Mouse (Mus musculus) cerebellum, adult (tissue): ENCODE data around the gene Olfr49.

Experiments
- ATAC-seq: cut with Nextera tagmentation; 2 replicates; pipeline ENCODE4 v1.9.2; 2017; ENCODE audit warnings: mild to moderate bottlenecking, moderate library complexity, mixed read lengths; ENCODE audit not compliant: insufficient number of reproducible peaks, low FRiP score, low TSS enrichment

The Olfr49 gene

DNA sequence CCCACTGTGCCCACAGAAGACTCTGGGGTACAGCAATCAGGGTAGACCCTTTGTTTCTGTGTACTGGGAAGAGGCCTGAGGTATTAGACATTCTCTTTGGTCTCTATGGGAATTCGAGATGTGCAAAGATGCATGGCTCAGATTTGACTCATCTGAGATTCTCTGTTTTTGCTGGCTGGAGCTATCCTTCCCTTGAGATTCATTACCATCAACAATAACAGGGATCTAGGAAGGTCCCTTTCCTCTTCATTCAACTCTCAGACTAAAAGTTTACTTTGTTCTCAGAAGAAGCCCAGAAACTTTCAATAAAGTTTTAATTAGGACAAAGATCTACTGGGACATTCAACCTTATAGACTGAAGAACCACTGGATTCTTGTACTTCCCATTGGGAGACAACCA is at the start of gene Olfr49:
Gene Olfr49, minus strand, starts transcription at position 101 of the 400 bp plus-strand sequence.
- ATAC-seq: no peak

DNA sequence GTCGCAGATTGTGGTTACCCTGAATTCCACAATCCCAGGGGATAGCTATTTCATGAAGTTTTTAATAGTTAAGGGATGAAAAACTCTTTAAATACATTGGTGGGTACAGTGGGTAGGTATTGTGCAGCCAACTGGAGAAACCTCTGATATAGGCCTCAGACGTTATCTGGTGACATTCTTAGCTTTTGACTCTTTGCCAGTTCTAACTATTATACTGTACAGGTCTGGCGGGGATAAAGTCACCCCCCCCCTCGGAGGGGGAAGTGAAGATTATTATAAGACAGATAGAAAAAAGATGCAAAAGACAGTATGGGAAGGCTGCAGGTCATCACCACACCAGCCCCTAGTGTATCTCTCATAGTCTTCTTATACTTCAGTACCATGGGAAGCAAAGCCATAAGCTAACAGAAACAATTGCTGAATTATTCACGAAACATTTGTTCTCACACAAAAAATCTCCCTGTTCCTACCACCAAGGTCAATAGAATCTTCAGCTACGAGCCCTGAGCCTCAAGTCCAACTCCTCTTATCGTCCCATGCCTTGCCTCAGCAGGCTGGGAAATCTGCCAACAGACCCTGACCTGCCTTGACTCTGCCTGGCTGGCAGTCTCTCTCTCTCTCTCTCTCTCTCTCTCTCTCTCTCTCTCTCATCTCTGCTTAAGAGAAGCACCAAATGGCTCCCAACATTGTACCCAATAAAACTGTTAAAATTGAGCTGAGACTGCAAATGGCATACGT is 48.9 kb upstream of the Olfr49 start:
- ATAC-seq: no peak

DNA sequence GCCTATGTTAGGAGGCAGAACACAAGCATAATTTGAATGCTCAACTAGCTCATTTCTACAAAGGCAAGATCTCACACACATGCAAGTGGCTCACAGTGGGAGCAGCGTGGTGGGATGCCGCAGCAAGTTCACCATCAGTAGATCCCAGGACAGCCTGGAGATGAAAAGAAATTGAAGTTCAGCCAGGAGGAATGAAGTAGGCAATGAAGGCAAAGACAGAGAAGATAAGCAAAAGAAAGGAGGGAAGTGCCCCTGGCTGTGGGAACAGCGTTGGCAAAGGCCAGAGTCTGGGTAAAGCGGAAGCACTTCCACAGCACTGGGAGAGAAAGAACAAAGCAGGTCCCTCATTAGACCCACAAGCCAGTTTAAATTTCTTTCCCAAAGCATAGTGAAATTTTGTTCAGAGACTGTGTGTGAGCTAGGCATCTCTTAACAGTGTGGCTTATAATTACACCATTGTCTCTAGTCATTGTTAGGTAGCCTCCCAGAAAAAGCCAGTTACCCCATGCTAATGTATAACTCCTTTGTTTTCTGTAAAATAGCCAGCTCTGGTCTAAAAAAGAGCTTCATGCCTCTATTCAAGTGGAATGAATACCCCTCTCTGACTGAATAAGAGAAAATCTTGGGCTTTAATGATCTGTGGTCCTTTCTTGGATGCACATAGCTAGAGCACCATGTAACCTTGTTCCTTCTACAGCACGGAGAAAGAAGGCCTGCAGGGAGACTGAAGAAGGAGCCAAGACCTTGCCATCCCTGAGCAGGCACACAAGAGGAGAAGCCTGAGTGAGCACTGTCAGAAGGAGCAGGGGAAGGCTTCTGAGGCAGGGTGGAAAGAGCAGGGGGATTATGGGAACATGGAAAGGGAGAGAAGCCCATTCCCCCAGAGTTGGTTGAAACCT is 47.7 kb upstream of the Olfr49 start:
- ATAC-seq: no peak

DNA sequence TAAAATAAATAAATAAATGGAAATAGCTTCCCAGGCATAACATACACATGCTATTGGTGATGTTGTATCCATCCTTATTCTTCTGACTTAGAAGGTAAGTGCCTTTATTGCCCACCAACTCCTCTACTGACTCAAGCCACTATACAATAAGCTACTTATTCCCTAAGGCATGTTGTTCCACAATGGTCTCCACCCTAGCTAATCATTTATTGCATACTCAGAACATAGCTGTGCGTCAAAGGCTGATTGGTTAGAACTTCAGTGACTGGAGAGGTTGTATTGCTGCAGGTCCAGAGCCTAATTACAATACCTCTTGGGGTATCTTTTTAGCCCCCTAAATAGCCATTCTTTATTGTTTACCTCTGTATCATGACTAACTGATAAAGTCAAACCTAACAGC is 46.4 kb upstream of the Olfr49 start:
- ATAC-seq: no peak

DNA sequence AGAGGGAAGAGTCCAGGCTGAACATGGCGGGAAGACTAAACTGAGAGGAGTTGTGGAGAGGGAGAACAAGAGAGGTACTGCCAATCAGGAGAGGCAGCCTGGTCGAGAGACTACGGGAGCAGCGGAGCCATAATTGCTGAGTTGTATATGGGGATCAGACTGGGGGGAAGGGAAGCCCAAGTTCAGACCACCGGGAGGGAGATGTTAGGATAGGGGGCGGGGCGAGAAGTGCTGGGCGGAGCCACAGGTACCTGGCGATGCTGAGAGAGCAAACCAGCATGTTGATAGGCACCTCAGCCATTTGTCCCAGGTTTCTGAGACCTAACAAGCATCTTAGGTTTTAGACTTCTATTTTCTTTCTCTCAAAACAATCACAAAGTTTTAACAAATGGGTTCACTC is 44.5 kb upstream of the Olfr49 start:
- no peak for ATAC-seq

DNA sequence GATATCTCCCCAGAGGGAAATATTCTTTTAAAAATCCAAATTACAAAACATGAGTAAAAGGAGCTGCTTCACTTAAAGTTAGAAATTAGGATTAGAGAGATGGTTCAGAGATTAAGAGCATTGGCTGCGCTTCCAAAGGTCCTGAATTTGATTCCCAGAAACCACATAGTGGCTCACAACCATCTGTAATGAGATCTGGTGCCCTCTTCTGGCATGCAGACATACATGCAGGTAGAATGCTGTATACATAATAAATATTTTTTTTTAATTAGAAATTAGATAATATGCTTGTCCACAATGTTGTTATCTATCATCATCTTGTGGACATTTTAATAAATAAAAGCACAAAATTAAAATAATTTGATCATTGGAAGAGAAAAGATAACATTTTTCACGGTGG is 43.8 kb upstream of the Olfr49 start:
- no peak for ATAC-seq

DNA sequence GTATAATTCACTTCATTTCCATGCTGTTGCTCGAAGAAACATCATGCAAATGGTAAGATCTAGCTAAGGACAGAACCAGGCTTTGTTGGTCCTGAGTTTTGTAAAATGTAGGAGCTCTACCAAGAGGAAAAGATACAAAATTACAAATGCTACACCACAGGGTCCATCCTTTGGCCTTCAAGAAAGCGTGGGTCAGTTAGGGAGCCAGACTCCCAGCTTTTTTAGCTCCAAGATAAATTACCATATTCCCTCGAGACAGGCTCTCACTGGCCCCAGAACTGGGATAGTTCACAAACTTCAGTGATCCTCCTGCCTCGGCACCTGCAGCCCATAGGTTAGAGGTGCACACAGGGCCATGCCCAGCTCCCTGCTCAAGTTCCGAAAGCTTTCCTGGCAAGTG is 39.7 kb upstream of the Olfr49 start:
- no peak for ATAC-seq

DNA sequence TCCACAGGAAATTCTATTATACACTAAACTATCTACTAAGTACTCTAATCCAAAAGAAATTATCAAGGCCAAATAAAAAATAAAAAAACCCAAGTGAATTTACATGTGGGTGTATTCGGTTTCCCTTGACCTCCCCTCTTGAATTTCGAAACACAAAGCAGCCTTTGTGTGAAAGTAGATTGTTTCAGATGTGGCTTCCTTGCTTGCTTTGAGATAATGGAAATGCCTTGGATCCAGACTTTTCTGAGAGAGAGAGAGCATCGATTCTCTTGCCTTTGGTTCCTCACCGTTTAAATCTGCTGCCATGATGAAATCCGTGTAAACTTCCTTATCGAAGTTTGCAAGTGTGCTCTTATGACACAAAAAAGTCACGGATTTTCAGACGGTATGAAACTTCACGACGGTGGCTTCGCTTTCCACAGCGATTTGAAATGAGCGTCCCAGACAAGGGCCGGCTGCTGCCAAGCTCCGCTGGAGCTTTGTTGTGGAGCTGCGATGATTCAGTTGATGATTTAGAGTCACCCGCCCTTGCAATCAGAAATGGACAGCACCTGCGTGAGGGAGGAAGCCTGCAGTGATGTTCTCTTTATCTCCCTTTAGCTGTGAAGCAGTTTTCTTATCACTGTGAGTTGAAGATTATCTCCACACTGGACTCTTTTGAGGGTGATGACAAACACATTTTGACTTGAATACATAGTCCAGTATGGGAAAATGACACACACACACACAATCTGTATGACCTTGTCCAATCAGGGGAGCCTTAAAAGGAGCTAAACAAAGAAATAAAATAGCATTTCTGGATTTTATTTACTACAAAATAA is 37.0 kb upstream of the Olfr49 start:
- ATAC-seq: no peak

DNA sequence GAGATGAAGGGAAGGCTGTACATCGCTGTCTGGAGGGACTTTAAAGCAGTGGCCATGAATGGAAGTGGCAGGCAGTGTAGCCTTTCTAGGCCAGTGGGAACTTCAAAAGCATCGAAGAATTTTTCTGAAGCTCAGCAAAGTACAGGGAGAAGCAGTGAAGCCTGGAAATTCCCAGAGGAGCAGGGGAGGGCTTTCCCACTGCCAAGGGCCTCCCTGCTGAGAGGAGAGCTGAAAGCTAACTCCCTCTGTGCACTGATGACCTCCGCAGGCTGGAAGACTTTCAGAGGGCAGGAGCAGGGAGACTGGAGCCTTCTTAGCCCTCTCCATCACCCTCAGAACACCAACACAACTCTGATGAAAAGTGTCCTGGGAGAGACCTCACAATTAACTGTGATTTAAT is 27.0 kb upstream of the Olfr49 start:
- no peak for ATAC-seq

DNA sequence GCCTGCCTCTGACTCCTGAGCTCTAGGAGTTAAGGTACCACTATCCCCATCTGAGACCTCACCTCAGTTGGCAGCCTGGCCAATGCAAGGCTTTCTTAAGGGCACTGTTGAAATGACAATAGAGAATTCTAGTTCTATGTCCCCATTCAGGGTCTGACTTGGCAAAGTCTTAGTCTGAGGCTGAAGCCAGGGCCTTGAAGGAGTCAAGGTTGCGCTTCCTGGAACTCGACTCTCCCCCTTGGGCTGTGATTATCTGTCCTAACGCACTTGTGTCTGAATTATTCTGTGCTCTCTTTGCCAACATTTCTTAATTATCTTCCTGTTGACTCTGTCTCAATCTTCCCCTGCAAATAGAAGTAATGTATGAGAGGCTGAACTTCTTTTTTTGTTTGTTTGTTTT is 15.9 kb upstream of the Olfr49 start:
- ATAC-seq: no peak

DNA sequence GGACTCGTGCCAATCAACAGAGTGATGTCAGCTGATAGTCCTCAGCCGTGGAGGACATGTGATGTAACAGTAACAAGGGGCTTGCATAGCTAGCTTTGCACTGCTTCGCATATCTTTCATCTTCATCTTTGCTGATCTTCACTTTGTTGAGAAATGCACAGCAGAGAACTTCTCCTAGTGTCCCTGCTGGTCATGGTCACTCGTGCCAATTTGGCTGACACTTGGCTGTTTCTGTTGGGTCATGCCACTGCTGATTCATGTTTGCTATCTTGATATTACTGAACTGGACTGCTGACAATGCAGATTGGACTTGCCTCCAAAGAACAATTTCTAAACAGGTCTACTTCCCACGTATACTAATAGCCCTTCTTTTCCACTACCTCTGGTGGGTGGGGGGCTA is 15.4 kb upstream of the Olfr49 start:
- no peak for ATAC-seq

DNA sequence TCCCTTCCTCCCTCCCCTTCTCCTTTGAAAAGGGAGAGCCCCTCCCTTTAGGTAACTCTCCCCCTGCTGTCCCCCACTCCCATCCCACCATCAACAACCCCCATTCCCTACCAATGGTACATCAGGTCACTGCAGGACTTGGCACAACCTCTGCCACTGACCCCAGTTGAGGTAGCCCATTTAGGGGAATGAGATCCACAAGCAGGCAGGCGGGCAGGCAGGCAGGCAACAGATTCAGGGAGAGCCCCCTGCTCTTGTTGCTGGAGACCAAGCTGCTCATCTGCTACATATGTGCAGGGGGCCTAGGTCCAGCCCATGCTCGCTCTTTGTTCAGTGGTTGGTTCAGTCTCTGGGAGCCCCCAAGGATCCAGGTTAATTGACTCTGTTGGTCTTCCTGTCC is 8.3 kb downstream of the Olfr49 start:
- ATAC-seq: no peak

DNA sequence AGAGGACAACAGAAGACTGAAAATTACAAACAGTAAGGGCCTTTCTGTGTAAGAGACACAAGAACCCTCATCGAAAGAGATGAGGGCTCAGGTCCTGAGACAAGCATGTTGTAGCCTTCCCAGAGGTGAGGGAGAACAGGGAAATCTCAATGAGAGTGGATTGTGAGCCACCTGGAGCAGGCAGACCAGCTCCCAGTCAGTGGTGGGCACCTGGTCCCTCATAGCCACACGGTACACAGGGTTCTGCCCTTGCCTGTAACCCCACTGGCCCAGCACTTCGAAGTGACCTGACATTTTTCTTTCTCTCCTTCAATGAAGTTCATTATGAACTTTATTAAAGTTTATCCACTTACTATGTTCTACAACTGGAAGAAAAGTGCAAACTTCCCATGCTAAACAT is 12.0 kb downstream of the Olfr49 start:
- ATAC-seq: no peak

DNA sequence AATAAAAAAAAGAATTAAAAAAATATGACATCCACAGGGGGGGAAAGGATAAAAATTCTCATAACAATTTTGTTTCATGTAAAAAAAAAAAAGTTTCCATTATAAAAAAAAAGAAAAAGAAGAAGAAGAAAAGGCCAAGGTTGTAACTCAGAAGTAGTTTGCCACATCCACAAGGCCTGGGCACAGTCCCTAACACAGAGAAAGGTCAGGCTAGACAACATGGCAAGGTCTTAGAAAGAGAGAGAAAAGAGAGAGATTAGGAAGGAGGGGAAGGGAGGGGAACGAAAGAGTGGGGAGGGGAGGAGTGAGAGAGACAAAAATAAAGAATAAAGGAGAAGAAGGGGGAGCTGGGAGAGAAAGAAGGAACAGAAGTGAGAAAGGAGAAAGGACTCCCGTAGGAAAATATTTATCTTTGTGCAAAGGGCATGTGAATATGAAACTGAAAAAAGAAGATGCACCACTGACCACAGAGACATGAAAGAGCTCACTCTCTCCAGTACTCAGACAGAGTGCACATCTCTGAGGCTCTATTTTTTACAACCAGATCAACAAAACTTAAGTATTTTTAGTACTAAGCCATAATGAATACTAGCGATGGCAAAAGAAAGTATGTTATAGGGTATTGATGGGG is 12.6 kb downstream of the Olfr49 start:
- ATAC-seq: no peak

DNA sequence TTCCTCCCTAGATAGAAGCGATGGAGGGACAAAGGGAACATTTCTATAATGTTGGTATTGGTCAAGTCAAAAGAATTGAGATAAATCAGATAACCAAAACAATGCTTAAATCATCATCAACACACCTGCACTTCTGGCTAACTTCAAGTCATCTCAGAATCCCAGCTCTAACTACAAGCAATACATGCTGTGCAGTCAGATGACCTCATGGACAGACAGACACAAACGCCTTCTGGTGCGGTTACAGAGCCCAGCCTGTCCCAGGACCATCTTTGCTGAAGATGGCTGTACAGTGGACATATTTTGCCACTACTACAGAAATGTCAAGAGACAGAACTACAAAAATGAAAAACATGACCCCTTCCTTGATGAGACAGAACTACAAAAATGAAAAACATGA is 14.3 kb downstream of the Olfr49 start:
- no peak for ATAC-seq

DNA sequence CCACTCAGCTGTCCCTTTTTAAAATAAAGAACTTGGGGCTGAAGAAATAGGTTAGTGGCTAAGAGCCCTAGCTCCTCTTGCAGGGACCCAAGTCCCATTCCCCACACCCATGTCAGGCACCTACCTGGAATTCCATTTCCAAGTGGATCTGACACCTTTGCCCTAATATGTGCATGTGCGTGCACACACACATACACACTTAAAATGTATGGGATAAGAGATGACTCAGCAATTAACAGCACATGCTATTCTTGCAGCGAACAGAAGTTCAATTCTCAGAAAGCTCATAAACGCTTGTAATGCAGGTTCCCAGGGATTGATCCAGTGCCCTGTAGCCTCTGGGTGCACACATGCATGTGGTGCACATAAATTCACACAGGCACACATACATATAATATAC is 15.2 kb downstream of the Olfr49 start:
- no peak for ATAC-seq

DNA sequence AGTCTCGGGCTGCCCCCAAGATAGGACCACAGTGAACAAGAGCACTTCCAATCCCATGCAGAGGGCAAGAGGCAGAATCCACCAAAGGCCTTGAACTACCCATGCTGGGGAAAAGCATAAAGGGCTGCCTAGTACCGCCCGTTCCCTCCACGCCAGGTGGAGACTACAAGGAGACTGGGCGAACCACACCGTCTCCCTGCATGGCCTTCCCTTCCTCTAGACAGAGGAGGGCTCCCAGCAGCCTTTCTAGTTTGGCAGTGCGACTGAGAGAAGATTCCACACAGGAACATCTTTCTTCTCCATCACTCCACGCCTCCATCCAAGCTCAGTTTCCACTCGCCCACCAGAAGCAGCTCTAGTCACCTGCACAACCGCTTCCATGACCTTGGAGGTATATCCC is 16.8 kb downstream of the Olfr49 start:
- ATAC-seq: no peak

DNA sequence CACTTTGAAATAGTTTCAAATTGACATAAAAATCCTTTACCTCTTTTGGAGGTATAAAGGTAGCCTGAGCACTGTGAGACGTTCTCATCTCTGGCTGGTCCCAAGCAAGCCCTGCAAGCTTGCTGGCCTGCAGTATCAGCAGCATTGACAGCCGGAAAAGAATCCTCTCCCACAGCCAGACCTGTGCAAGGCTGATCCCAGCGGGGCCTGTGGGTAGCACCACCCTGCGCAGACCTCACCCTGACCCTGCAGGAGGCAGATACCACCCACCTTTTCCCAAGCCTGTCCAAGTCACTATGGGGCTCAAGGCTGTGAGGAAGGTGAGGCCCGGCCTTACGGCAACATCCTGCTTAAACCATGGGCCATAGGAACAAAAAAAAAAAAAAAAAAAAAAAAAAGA is 18.8 kb downstream of the Olfr49 start:
- no peak for ATAC-seq

DNA sequence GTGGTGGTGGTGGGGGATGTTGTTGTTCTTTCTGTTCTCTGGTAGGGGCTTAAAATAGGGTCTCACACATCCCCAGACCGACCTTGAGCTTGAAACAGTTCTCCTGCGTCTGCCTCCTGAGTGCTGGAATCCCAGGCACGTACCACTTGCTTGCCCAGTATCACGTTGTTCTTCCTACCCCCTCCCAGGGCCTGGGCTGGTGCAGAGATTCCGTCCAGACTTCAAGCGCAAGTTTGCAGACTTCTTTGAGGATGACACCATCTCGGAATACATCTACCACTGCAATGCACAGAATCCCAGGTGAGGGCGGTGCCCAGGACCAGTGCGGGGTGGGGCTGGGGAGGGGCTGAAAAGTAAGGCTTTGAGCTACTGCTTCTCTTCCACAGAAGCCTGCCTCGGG is 19.6 kb downstream of the Olfr49 start:
- ATAC-seq: no peak

DNA sequence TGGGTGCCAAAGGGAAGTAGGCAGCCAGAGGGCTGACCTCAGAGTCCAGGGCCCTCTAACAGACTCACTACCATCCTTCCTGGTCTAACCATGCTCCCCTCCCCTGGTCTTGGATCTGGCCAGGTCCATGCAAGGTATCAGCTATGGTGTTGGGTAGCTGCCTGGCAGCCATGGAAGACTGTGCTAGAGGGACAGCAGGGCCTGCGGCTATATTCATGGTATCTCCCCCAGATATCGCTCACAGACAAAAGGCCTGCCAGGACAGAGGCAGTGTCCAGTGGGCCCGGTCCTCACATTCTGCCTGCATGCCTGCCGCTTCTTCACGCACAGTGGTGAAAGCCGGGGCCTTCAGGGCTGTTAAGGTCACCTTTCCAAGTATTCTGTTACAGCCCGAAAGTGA is 20.5 kb downstream of the Olfr49 start:
- no peak for ATAC-seq

DNA sequence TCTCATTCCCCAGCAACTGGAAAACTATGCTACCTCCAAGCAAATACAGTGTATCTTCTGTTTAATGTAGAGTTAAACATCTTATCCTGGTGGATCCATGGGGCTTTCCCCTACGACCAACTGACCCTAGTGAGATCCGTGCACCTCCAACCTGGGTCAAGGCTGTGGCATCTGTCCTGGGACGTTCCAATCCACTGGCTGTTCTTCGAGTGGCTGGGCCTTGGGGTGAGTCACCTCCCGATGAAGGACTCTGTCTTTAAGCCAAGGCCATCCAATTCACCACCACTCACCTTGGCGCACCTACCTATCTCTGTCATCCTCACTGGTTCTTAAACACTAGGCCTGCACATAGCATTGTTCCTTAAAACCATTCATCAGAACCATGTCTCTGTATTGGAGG is 21.6 kb downstream of the Olfr49 start:
- ATAC-seq: no peak
